Mouse (Mus musculus) mouse trophoblast stem cell (cell line): ENCODE measurements around the gene Ankrd39.

Source experiments
- in situ Hi-C, 2 experiments: fragments of 300-500 bp; cut with MseI, MboI; formaldehyde crosslinking; loops; 2 replicates in 1 of 2; 3 replicates in 1 of 2; pipeline ENCODE4 v1.15.1; 2025

Gene Ankrd39

GRCm38 (mm10) chr1:36492416-36493139, 54.7 kb downstream of the Ankrd39 start:
- in situ Hi-C loops: no loop called here

DNA sequence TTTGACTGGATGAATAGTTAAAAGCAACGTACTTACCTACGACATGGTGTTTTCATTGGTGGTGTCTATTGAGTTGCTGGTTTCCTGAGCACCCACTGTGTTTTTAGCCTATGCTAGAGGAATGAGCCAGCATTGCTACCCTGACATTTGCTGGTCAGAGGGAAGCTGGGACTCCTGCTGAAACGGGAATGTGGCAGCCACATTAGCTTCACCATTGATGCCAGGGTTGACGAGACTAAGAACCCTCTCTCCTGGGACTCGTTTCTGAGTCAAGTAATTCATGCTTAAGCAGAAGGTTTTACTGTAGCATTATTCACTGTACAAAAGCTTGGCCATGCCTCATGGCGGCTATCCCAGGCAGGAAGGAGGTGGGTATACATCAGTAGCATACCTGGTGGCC, 57.6 kb downstream of the Ankrd39 start:
- in situ Hi-C loops: no loop called here
